Mouse (Mus musculus) midbrain, embryonic 11.5 days (tissue): ENCODE measurements around the gene Lyg2. TPM values are rescaled to one million over a fixed set of nuclear protein-coding genes. Genes with fewer than 3 reads are reported as not detected.

Source experiments
- ATAC-seq: fragments of 200-750 bp; cut with Nextera tagmentation; 2 replicates; pipeline ENCODE4 v1.8.0; 2017; ENCODE audit warnings: moderate TSS enrichment, moderate library complexity; ENCODE audit not compliant: low FRiP score
- DNase-seq: peaks from one replicate; pipeline ENCODE4 v3.0.0; 2015; ENCODE audit warnings: low spot score; ENCODE audit errors: missing footprints
- H3K27ac ChIP-seq: fragments of 300-500 bp; sonication (generic); 2 replicates; pipeline ENCODE4 v1.5.1; 2014; ENCODE audit warnings: low read depth, low read length
- H3K27me3 ChIP-seq: fragments of 300-500 bp; sonication (generic); 2 replicates; pipeline ENCODE4 v1.6.1; 2014; ENCODE audit warnings: mild to moderate bottlenecking, low read length, moderate library complexity, mixed read lengths; ENCODE audit not compliant: control insufficient read depth, insufficient read depth
- H3K36me3 ChIP-seq: fragments of 300-500 bp; sonication (generic); 2 replicates; pipeline ENCODE4 v1.6.1; 2014; ENCODE audit warnings: mild to moderate bottlenecking, low read length, moderate library complexity, mixed read lengths; ENCODE audit not compliant: control insufficient read depth, insufficient read depth
- H3K4me1 ChIP-seq: fragments of 300-500 bp; sonication (generic); 2 replicates; pipeline ENCODE4 v1.6.1; 2014; ENCODE audit warnings: low read length; ENCODE audit not compliant: control insufficient read depth, insufficient read depth
- H3K4me2 ChIP-seq: fragments of 300-500 bp; sonication (generic); 2 replicates; pipeline ENCODE4 v1.6.1; 2014; ENCODE audit warnings: mild to moderate bottlenecking, moderate library complexity
- H3K4me3 ChIP-seq: fragments of 300-500 bp; sonication (generic); 2 replicates; pipeline ENCODE4 v1.5.1; 2014; ENCODE audit warnings: low read depth, low read length
- H3K9ac ChIP-seq: fragments of 300-500 bp; sonication (generic); 2 replicates; pipeline ENCODE4 v1.6.1; 2014; ENCODE audit warnings: low read length
- H3K9me3 ChIP-seq: fragments of 300-500 bp; sonication (generic); 2 replicates; pipeline ENCODE4 v1.6.1; 2016; ENCODE audit warnings: low read length; ENCODE audit not compliant: control insufficient read depth
- WGBS: fragments of 180-500 bp; shearing (Covaris S2); extraction: QIAGEN DNeasy Blood & Tissue Kit; methylation state at CpG from one replicate; pipeline ENCODE4 v1.1.7; 2014; 5-methylcytosine and 5-hydroxymethylcytosine counted together
- polyA plus RNA-seq: library from polyadenylated mRNA; unstranded; fragments of >200 nt; fragmentation: Nextera tagmentation; extraction: Ambion mirVana; gene quantifications from 2 replicates; pipeline ENCODE4 v1.2.1, GENCODE M21; 2014

The Lyg2 gene
- polyA plus RNA-seq, 1 experiment from 2014 or later = not detected

DNA sequence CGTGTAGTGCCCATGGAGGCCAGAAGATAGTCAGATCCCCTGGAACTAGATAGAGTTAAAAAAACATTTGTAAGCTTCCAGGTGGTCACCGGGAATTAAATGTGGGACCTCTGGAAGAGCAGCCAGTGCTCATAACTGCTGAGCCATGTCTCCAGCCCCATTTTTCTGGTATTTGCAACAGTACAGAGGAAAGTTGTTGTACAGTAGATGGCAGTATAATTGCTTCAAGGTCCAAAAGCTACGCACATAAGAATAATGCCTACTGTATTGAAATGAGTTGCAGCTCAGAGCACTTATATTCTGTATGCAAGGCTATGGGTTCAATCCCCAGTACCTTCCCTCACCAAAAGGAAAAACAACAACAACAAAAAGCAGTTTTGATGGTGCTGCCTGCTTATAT lies 24.9 kb downstream of the Lyg2 start:
- H3K4me1 ChIP-seq = peaks cover 12% of the 10 kb centered on the region
- ATAC-seq (no peak), DNase-seq (no peak)
- no peaks in the 10 kb centered on the region for H3K36me3 ChIP-seq
- H3K9ac ChIP-seq = no peak overlapping the region
- H3K4me2 ChIP-seq = peak overlapping the region; percentile 80
- no peaks in the 10 kb centered on the region for H3K27me3 ChIP-seq
- no peak overlapping the region for H3K4me3 ChIP-seq
- H3K27ac ChIP-seq = no peak overlapping the region
- WGBS = 85% methylated on average over 3 of the region's 3 CpGs
- no peaks in the 10 kb centered on the region for H3K9me3 ChIP-seq

DNA sequence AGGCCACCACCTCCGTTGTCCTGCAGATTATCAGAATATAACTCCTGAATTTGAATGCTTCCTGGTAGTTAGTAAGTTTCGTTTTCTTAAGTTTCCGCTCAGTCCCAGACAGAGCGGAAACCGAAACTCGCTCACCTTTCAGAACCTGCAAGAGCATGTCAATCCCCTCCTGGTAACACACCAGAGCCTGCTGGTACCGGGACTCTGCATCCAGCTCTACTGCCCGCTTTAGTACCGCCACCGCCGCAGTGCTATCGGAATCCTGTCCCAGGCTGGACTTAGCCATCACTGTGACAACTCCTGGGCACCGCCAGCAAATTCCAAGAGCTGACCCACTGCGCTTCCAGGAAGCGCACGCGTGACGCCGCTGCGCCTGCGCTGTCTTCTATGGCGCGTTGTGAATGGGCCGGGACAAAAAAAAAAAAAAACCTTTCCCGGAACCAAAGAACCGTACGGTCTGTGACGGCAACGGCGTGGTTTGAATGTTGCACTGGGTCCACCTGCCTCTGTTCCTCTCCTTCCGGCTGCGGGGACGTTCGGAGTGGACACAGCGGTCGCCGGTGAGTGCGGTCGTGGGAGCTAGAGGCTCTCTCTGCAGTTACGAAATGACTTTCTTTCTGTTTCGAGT lies 26.2 kb downstream of the Lyg2 start, which contains the start of the genes Mitd1 and Mrpl30:
Gene Mitd1 (minus strand): TSS at position 387 of the 628 bp plus-strand sequence.
Gene Mrpl30 (plus strand): TSS at position 453 of the 628 bp plus-strand sequence.
- WGBS = under 1% methylated on average over 41 of the region's 41 CpGs
- ATAC-seq (peak; percentile 90), DNase-seq (peak; percentile 99)
- Histone ChIP-seq H3K9me3 (no peaks in the 10 kb centered on the region), H3K9ac (peak within 1 kb of the TSS; percentile 77), H3K4me3 (peak within 1 kb of the TSS; percentile 51), H3K27me3 (no peaks in the 10 kb centered on the region), H3K27ac (no peak within 1 kb of the TSS), H3K36me3 (no peaks in the 10 kb centered on the region), H3K4me2 (peak within 1 kb of the TSS; percentile 80), H3K4me1 (peaks cover 12% of the 10 kb centered on the region)

DNA sequence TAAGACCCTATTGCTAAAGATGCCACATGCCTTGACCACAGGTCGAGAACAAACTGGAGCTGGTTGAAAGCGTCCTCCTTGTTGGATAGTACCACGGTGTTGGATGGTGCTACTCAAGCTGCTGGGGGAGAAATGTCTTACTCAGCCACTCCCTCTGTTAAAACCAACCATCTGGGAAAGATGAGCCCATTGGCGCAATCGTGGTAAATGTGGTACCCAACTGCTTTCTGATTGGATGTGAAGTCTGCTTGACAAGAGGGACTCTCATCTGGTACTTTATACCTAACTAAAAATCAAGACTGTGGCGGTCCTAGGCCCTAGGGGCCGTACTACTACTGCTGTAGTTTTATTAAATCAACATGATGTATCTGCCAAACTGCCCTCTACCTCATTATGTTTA lies 27.1 kb downstream of the Lyg2 start:
- no peaks in the 10 kb centered on the region for H3K9me3 ChIP-seq
- H3K4me2 ChIP-seq = peak overlapping the region; percentile 80
- no peaks in the 10 kb centered on the region for H3K27me3 ChIP-seq
- DNase-seq (no peak), ATAC-seq (no peak)
- peaks cover 3% of the 10 kb centered on the region; the same call in 1 of the 2 replicates for H3K36me3 ChIP-seq
- no peak overlapping the region for H3K27ac ChIP-seq
- H3K4me1 ChIP-seq = peaks cover 12% of the 10 kb centered on the region
- H3K9ac ChIP-seq = peak overlapping the region; percentile 77; the same call in 1 of the 2 replicates
- WGBS = 85% methylated on average over 7 of the region's 7 CpGs
- peak overlapping the region; percentile 51 for H3K4me3 ChIP-seq

DNA sequence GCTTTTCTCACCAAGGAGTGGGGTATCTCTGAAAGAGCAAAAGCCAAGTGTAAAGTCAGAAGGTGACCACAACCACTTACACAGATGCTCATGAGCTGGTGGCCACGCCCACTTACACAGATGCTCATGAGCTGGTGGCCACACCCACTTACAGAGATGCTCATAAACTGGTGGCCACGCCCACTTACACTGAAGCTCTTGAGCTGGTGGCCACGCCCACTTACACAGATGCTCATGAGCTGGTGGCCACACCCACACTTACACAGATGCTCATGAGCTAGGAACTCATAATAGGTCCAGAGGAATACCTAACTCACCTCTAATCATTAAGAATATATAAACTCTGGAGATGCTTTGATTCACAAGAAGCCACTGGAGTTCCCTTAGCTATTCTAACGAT lies 31.8 kb downstream of the Lyg2 start:
- 79% methylated on average over 4 of the region's 4 CpGs for WGBS
- H3K36me3 ChIP-seq = peaks cover 3% of the 10 kb centered on the region; the same call in 1 of the 2 replicates
- peaks cover 4% of the 10 kb centered on the region; the same call in 1 of the 2 replicates for H3K4me1 ChIP-seq

DNA sequence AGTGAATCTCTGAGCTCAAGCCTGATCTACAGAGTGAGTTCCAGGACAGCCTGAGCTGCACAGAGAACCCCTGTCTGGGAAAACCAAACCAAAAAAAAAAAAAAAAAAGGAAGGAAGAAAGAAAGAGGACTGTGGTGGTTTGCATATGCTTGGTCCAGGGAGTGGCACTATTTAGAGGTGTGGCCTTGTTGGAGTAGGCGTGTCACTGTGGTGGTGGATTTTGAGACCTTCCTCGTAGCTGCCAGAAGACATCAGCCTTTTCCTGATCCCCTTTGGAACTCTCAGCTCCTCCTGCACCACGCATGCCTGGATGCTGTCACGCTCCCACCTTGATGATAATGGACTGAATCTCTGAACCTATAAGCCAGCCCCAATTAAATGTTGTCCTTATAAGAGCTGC lies 32.9 kb downstream of the Lyg2 start:
- Histone ChIP-seq H3K9ac (no peak overlapping the region), H3K4me3 (no peak overlapping the region), H3K4me1 (no peaks in the 10 kb centered on the region), H3K27me3 (no peaks in the 10 kb centered on the region), H3K4me2 (no peak overlapping the region), H3K36me3 (peaks cover 3% of the 10 kb centered on the region; the same call in 1 of the 2 replicates), H3K9me3 (no peaks in the 10 kb centered on the region), H3K27ac (no peak overlapping the region)
- WGBS = 87% methylated on average over 4 of the region's 4 CpGs
- ATAC-seq = no peak
- no peak for DNase-seq

More for the DNA sequence above, 31.8 kb downstream of the Lyg2 start:
- ATAC-seq = no peak
- no peak overlapping the region for H3K4me2 ChIP-seq
- H3K9me3 ChIP-seq = no peaks in the 10 kb centered on the region
- no peak overlapping the region for H3K9ac ChIP-seq
- H3K27me3 ChIP-seq = no peaks in the 10 kb centered on the region
- no peak for DNase-seq
- no peak overlapping the region for H3K27ac ChIP-seq
- no peak overlapping the region for H3K4me3 ChIP-seq

DNA sequence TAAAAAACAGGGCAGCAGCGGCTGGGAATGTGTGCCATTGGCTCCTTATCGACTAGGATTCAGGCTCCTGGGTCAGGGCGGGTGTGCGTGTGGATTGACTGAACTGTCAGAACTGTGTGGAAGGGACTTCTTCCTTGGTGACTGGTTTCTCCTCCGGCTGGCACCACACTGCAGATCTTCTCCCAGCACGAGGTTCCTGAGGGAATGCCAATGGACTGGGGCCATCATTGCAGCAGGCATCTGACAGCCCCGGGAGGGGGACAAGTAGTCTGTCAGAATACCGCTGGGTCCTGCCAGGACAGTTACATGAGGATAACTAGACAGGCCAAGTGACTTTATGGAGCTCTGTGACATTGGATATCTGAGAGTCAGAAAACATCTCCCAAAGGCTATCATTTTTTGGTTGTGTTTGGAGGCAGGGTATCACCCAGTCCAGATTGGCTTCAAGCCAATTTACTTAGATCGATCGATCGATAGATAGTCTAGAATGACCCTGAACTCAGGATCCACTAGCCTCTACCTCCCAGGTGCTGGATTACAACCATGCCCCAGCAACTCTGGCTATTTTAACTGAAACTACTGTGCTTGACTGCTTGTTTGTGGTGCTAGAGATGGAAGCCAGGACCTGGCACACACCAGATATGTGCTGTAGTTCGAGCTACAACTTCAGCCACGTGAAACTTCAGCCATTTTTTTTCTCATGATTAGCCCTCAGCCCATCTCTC lies 38.4 kb downstream of the Lyg2 start:
- Histone ChIP-seq H3K36me3 (peaks cover 8% of the 10 kb centered on the region; the same call in 1 of the 2 replicates), H3K27ac (no peak overlapping the region), H3K27me3 (no peaks in the 10 kb centered on the region), H3K9ac (no peak overlapping the region), H3K9me3 (no peaks in the 10 kb centered on the region), H3K4me2 (no peak overlapping the region), H3K4me1 (no peaks in the 10 kb centered on the region; the same call in 1 of the 2 replicates), H3K4me3 (no peak overlapping the region)
- ATAC-seq = no peak
- no peak for DNase-seq
- WGBS = 94% methylated on average over 13 of the region's 13 CpGs

DNA sequence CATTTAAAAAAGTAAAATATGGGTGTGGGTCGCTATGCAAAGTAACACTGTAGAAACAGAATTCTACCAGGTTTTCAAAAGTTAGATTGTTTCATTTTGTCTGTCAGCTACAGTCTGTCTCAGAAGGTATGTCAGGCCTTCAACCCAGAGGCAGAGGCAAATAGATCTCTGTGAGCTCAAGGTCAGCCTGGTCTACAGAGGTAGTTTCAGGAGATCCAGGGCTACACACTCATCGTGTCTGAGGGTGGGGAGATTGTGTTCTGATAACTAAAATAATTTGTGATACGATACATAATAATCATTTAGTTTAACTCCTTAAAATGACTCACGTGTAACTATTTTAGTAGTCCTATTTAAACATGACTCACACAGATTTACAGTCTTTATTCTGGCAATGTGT lies 43.1 kb downstream of the Lyg2 start:
- WGBS = 89% methylated on average over 4 of the region's 4 CpGs
- H3K4me2 ChIP-seq = no peak overlapping the region

DNA sequence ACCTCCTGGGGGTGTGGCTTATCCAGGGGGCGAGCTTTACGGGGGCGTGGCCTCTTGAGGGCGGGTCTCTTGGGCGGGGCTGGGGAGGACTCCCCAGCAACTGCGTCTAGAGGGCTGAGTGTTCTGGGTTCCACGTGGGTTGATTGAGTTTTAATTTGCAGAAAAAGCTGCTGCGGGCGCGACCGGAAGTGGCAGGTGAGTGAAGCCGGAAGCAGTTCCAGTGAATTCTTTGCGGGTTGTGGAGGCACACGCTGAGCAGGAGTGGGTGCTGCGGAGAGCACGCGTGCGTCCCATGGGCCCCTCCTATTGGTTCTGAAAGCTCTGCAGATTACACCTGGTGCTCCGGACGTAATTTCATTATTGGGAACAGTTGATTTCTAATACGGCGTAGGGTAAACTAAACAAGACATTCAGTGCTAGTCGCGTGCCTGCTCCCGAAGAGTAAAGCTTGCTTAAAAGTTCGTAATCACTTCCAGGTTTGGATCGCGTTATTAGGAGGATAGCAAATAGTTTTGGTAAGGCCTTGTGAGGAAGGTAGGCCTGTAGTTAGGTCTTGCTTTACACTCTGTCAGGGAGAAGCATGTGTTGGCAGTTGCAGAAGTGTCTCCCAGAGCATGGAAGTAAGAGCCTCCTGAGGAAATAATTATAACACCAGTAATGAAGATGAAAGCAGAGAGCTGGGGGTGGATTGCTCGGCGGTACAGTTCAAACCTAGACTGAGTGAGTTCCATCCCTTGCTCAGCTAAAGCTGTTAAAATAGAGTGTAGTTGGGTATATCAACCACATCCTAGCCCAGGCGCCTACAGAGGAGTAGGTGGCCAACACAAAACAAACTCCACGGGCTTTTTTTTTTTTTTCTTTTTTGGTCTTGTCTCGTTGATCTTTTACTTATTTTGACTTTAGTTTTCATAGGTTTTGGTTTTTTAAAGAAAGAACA lies 43.9 kb downstream of the Lyg2 start:
- WGBS = 8% methylated on average over 33 of the region's 33 CpGs

More for the DNA sequence above, 43.1 kb downstream of the Lyg2 start:
- Histone ChIP-seq H3K4me3 (no peak overlapping the region), H3K9ac (no peak overlapping the region), H3K27me3 (no peaks in the 10 kb centered on the region), H3K4me1 (peaks cover 7% of the 10 kb centered on the region), H3K27ac (no peak overlapping the region), H3K36me3 (peaks cover 8% of the 10 kb centered on the region; the same call in 1 of the 2 replicates), H3K9me3 (no peaks in the 10 kb centered on the region)
- DNase-seq (no peak), ATAC-seq (no peak)

More for the DNA sequence above, 43.9 kb downstream of the Lyg2 start:
- Histone ChIP-seq H3K9ac (peak overlapping the region; percentile 47), H3K4me2 (peak overlapping the region; percentile 83), H3K27me3 (no peaks in the 10 kb centered on the region), H3K27ac (no peak overlapping the region; the same call in 1 of the 2 replicates), H3K4me1 (peaks cover 7% of the 10 kb centered on the region), H3K9me3 (no peaks in the 10 kb centered on the region), H3K4me3 (peak overlapping the region; percentile 56), H3K36me3 (peaks cover 8% of the 10 kb centered on the region; the same call in 1 of the 2 replicates)
- ATAC-seq (peak; percentile 89), DNase-seq (peak; percentile 95)
